Mouse (Mus musculus): ENCODE results near the gene Ifna4.
"Not testable (repeated sequence)": the region's sequence is repeated elsewhere in the genome, so short reads cannot be mapped to it uniquely, and the experiment has no call there.

Ifna4 gene

GRCm38 (mm10) chr4:88841438-88841911, at the start of gene Ifna4:
Ifna4 (plus strand) TSS chr4:88841861.
- DNase-seq (ENCODE audit: low spot score in 2 of 2) = no peak

GRCm38 (mm10) chr4:88793936-88794675, 47.6 kb upstream of the Ifna4 start, which contains the start of gene Gm13275:
Gm13275 (plus strand) TSS chr4:88794487.
- DNase-seq (ENCODE audit: low spot score in 2 of 2) = peak; percentile 46 to 74

- not testable (repeated sequence) for DNase-seq (ENCODE audit: low spot score in 2 of 2)
Measured at GRCm38 (mm10) chr4:88797097-88797496, 44.6 kb upstream of the Ifna4 start, which contains the start of gene Gm13279. Gm13279 (plus strand) TSS chr4:88797397.

- not testable (repeated sequence) for DNase-seq (ENCODE audit: low spot score in 2 of 2)
Measured at GRCm38 (mm10) chr4:88799365-88799764, 42.3 kb upstream of the Ifna4 start, which contains the start of gene Gm13285. Gm13285 (plus strand) TSS chr4:88799665.

- DNase-seq (ENCODE audit: low spot score in 2 of 2) = not testable (repeated sequence)
Measured at GRCm38 (mm10) chr4:88802954-88803353, 38.7 kb upstream of the Ifna4 start, which contains the start of gene Gm13287. Gm13287 (plus strand) TSS chr4:88803254.

- DNase-seq (ENCODE audit: low spot score in 2 of 2) = not testable (repeated sequence)
Measured at GRCm38 (mm10) chr4:88805231-88805630, 36.4 kb upstream of the Ifna4 start, which contains the start of gene Gm13288. Gm13288 (plus strand) TSS chr4:88805531.

GRCm38 (mm10) chr4:88805761-88806160, 35.9 kb upstream of the Ifna4 start:
- peak in 1 of 2 experiments; percentile 3 for DNase-seq (ENCODE audit: low spot score in 2 of 2)

GRCm38 (mm10) chr4:88815928-88816327, 25.7 kb upstream of the Ifna4 start, which contains the start of gene Ifna7:
Ifna7 (plus strand) TSS chr4:88816228.
- DNase-seq (ENCODE audit: low spot score in 2 of 2) = no peak

GRCm38 (mm10) chr4:88819659-88820058, 22.0 kb upstream of the Ifna4 start, which contains the start of gene Ifna11:
Ifna11 (plus strand) TSS chr4:88819959.
- DNase-seq (ENCODE audit: low spot score in 2 of 2) = no peak

- DNase-seq (ENCODE audit: low spot score in 2 of 2) = no peak
Measured at GRCm38 (mm10) chr4:88822995-88823394, 18.7 kb upstream of the Ifna4 start.

- DNase-seq (ENCODE audit: low spot score in 2 of 2) = not testable (repeated sequence)
Measured at GRCm38 (mm10) chr4:88827116-88827515, 14.5 kb upstream of the Ifna4 start, which contains the start of gene Ifna6. Ifna6 (plus strand) TSS chr4:88827416.

GRCm38 (mm10) chr4:88830523-88830922, 11.1 kb upstream of the Ifna4 start:
- peak in 1 of 2 experiments; percentile 27 for DNase-seq (ENCODE audit: low spot score in 2 of 2)

GRCm38 (mm10) chr4:88835225-88835624, 6.4 kb upstream of the Ifna4 start, which contains the start of gene Ifna5:
Ifna5 (plus strand) TSS chr4:88835525.
- DNase-seq (ENCODE audit: low spot score in 2 of 2) = not testable (repeated sequence)

- peak in 1 of 2 experiments; percentile 7 for DNase-seq (ENCODE audit: low spot score in 2 of 2)
Measured at GRCm38 (mm10) chr4:88838828-88839227, 2.8 kb upstream of the Ifna4 start.

- no peak for DNase-seq (ENCODE audit: low spot score in 2 of 2)
Measured at GRCm38 (mm10) chr4:88840058-88840457, 1.6 kb upstream of the Ifna4 start.

- no peak for DNase-seq (ENCODE audit: low spot score in 2 of 2)
Measured at GRCm38 (mm10) chr4:88845334-88845733, 3.7 kb downstream of the Ifna4 start.

- no peak for DNase-seq (ENCODE audit: low spot score in 2 of 2)
Measured at GRCm38 (mm10) chr4:88849698-88850097, 8.0 kb downstream of the Ifna4 start, which contains the start of gene Ifna1. Ifna1 (plus strand) TSS chr4:88850087.

GRCm38 (mm10) chr4:88851026-88851763, 9.5 kb downstream of the Ifna4 start:
- DNase-seq (ENCODE audit: low spot score in 2 of 2) = no peak

- DNase-seq (ENCODE audit: low spot score in 2 of 2) = no peak
Measured at GRCm38 (mm10) chr4:88859214-88859613, 17.6 kb downstream of the Ifna4 start.

- DNase-seq (ENCODE audit: low spot score in 2 of 2) = no peak
Measured at GRCm38 (mm10) chr4:88863309-88863708, 21.6 kb downstream of the Ifna4 start.

GRCm38 (mm10) chr4:88864599-88864998, 22.9 kb downstream of the Ifna4 start:
- DNase-seq (ENCODE audit: low spot score in 2 of 2) = no peak
